ENCODE assay signal across 8 mouse cellular contexts in genomic region chr11:12035916-12036910, GRCm38 (mm10). TPM values are rescaled to one million over a fixed set of nuclear protein-coding genes. Genes with fewer than 3 reads are reported as not detected.
A peak's percentile ranks its signal among the peaks of the same experiment; 100 is the strongest.
DNase-seq lines count a peak whose midpoint lies in the region; ATAC-seq lines count a peak whose summit lies in the region.

No protein-coding gene starts in this region.

- H3K9me3 ChIP-seq in forebrain, embryonic 13.5 days (replicated peaks), result no peaks in the 10 kb centered on the region
- H3K9me3 ChIP-seq in intestine, embryonic 15.5 days, result no peaks in the 10 kb centered on the region

- peak; percentile 42 for DNase-seq in kidney, adult 18-20 months
- DNase-seq in kidney, adult 11 months, result no peak
- DNase-seq in lung, postnatal 25 days (ENCODE audit: low spot score), result peak; percentile 10
- no peak for DNase-seq in frontal cortex, postnatal 25 days (ENCODE audit: low spot score in 2 of 2)

- peak overlapping the region; percentile 79 for H3K9ac ChIP-seq in forebrain, embryonic 13.5 days
- H3K9ac ChIP-seq in intestine, embryonic 15.5 days, result peak overlapping the region; percentile 79

- peak overlapping the region; percentile 51 for H3K4me2 ChIP-seq in forebrain, embryonic 13.5 days
- H3K4me2 ChIP-seq in intestine, embryonic 15.5 days (replicated peaks), result peak overlapping the region; percentile 62

- peaks cover 93% of the 10 kb centered on the region for H3K27me3 ChIP-seq in forebrain, embryonic 13.5 days
- H3K27me3 ChIP-seq in intestine, embryonic 15.5 days (replicated peaks), result peaks cover 60% of the 10 kb centered on the region

- peak; percentile 11 for ATAC-seq in forebrain, embryonic 13.5 days
- ATAC-seq in intestine, embryonic 15.5 days, result peak; percentile 14; the same call in 1 of the 2 replicates
- ATAC-seq in CD4-positive, CD25-positive, alpha-beta regulatory T cell, adult 4 months, result no peak
- ATAC-seq in cerebellum, adult (ENCODE audit: insufficient number of reproducible peaks, low FRiP score, low TSS enrichment), result no peak

- H3K27ac ChIP-seq in forebrain, embryonic 13.5 days, result peak overlapping the region; percentile 78
- peak overlapping the region; percentile 87 for H3K27ac ChIP-seq in intestine, embryonic 15.5 days

- H3K4me3 ChIP-seq in forebrain, embryonic 13.5 days, result peak overlapping the region; percentile 58
- H3K4me3 ChIP-seq in intestine, embryonic 15.5 days (replicated peaks), result peak overlapping the region; percentile 61

- 2% methylated on average over 40 of the region's 65 CpGs for WGBS in forebrain, embryonic 13.5 days
- WGBS in intestine, embryonic 15.5 days, result 3% methylated on average over 65 of the region's 65 CpGs

- peaks cover 10% of the 10 kb centered on the region for H3K4me1 ChIP-seq in forebrain, embryonic 13.5 days
- no peaks in the 10 kb centered on the region for H3K4me1 ChIP-seq in intestine, embryonic 15.5 days (replicated peaks)

- no peaks in the 10 kb centered on the region for H3K36me3 ChIP-seq in forebrain, embryonic 13.5 days (ENCODE audit: poor library complexity, severe bottlenecking)
- H3K36me3 ChIP-seq in intestine, embryonic 15.5 days, result no peaks in the 10 kb centered on the region

RNA-seq across cellular contexts. Expression of gene Grb10, which starts 2.3 kb away (rescaled TPM):
- 165 and 188 TPM in 2 replicates for polyA plus RNA-seq in forebrain, embryonic 13.5 days (2015; fragmentation: Nextera tagmentation; extraction: Ambion mirVana)
- 313 and 347 TPM in 2 replicates for polyA plus RNA-seq in intestine, embryonic 15.5 days (2015; fragmentation: Nextera tagmentation; extraction: Ambion mirVana)
- polyA plus RNA-seq in CD4-positive, CD25-positive, alpha-beta regulatory T cell, adult 4 months (2017; shearing (Covaris generic)), result under 1 TPM in 1 of 2 experiments, not detected in 1; 0.20 TPM

Comparison
In these comparisons a context has a peak if more than half of its experiments do, and no peak if none do; other contexts are left out.
1. DNase-seq: peak in kidney, adult 18-20 months (single experiment) and lung, postnatal 25 days (single experiment); none in kidney, adult 11 months (single experiment) and frontal cortex, postnatal 25 days (0 of 2).
2. ATAC-seq: peak in forebrain, embryonic 13.5 days (single experiment) and intestine, embryonic 15.5 days (single experiment); none in CD4-positive, CD25-positive, alpha-beta regulatory T cell, adult 4 months (single experiment) and cerebellum, adult (single experiment).
3. RNA of gene Grb10, which starts 2.3 kb away (polyA plus RNA-seq): 313 to 347 TPM in intestine, embryonic 15.5 days and 165 to 188 TPM in forebrain, embryonic 13.5 days; 0.20 TPM in CD4-positive, CD25-positive, alpha-beta regulatory T cell, adult 4 months; every median in the first group is over 100 times any median in the second.